22 mouse cellular contexts compared by ENCODE assay signal in the genomic region with DNA sequence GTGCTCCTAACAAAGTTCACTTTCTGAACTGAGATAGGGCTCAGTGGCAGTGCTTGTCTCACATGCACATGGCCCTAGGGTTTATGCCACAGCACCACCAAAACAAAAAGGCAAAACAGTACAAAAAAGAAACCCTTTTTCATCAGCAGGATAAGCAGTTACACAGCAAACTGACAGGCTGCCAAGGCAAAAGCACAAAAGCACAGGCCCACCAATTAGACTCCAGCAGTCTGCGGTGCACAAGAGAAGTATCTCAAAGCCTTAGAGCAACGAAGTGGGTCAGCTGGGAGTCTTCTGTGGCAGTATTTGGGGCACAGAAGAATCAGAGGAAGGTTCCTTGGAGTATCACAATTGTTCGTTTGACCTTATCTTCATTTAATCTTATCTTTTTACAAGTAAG.
"Had no signal": no experiment of that assay in that cellular context is flagged by ENCODE, and none has a peak within 500 bp of the region (broad histone marks: within the 10 kb centered on the region; RNA-seq: fewer than 3 reads in every experiment).

No protein-coding gene starts in this region.

- H3K9me3 ChIP-seq: limb, embryonic 12.5 days; limb, embryonic 15.5 days; megakaryocyte, embryonic 14.5 days; midbrain, embryonic 10.5 days; midbrain, embryonic 15.5 days; neural tube, embryonic 12.5 days; neural tube, embryonic 15.5 days; stomach, embryonic 15.5 days had no signal

- H3K9ac ChIP-seq: limb, embryonic 12.5 days; limb, embryonic 15.5 days; liver, embryonic 14.5 days; liver, postnatal 0 days; lung, embryonic 14.5 days; midbrain, embryonic 15.5 days; neural tube, embryonic 12.5 days; neural tube, embryonic 15.5 days; stomach, embryonic 15.5 days had no signal

- H3K4me1 ChIP-seq: limb, embryonic 15.5 days; midbrain, embryonic 15.5 days; neural tube, embryonic 15.5 days; stomach, embryonic 15.5 days had no signal

- H3K27me3 ChIP-seq: limb, embryonic 12.5 days; limb, embryonic 15.5 days; megakaryocyte, embryonic 14.5 days; midbrain, embryonic 15.5 days; neural tube, embryonic 12.5 days; neural tube, embryonic 15.5 days; stomach, embryonic 15.5 days had no signal

- H3K4me2 ChIP-seq: limb, embryonic 12.5 days; limb, embryonic 15.5 days; liver, embryonic 11.5 days; lung, embryonic 14.5 days; midbrain, embryonic 15.5 days; neural tube, embryonic 12.5 days; neural tube, embryonic 15.5 days; stomach, embryonic 15.5 days had no signal

- H3K4me3 ChIP-seq: limb, embryonic 12.5 days; limb, embryonic 15.5 days; megakaryocyte, embryonic 14.5 days; midbrain, embryonic 10.5 days; midbrain, embryonic 15.5 days; neural tube, embryonic 12.5 days; neural tube, embryonic 15.5 days; stomach, embryonic 15.5 days had no signal

- H3K27ac ChIP-seq: kidney, postnatal 0 days; limb, embryonic 12.5 days; limb, embryonic 15.5 days; liver, embryonic 14.5 days; midbrain, embryonic 10.5 days; midbrain, embryonic 15.5 days; neural tube, embryonic 12.5 days; neural tube, embryonic 15.5 days; stomach, embryonic 15.5 days had no signal

- DNase-seq: kidney, adult 18-20 months; kidney, postnatal 25 days; left cerebral cortex, postnatal 4 days; liver, postnatal 0 days; lung, embryonic 14.5 days; lung, postnatal 36 days; right cerebral cortex, adult 18-20 months; right cerebral cortex, postnatal 14 days; spleen, adult 18-20 months; thymus, postnatal 25 days had no signal

- ATAC-seq: liver, postnatal 0 days; lung, postnatal 0 days; midbrain, embryonic 15.5 days had no signal
